Mouse (Mus musculus): ENCODE data around the gene Rab11fip5.

DNA sequence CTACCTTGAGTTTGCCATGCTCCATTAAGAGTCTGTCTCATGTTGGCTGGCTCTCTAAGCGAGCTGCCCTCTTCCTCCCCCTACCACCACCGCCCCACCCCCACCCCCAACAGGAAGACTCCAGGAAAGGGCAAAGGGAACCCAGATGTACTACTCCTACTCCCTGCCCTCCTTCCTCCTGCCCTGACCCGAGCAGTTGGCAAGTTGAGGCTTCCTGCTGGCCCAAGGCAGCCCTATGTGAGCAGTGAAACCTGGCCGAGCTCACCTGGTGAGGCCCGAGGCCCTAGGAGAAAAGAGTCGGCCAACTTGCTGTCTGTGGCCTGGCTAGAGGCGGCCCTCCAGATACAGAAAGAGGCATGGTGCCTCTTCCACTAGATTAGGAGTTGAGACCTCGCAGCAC lies 4.2 kb upstream of the Rab11fip5 start:
- TF ChIP-seq CTCF (IDR thresholded peaks at IDR 0.05; ENCODE audit: extremely low read depth, insufficient read length, insufficient replicate concordance, low read depth, low read length) (no peak), POLR2A (IDR thresholded peaks at IDR 0.05; ENCODE audit: low read depth, low read length) (no peak)
